Mouse (Mus musculus) kidney, adult 2 months (tissue): ENCODE data around the gene Aggf1. TPM values are rescaled to one million over a fixed set of nuclear protein-coding genes. Genes with fewer than 3 reads are reported as not detected.
A peak's percentile ranks its signal among the peaks of the same experiment; 100 is the strongest.
"Not testable (repeated sequence)": the region's sequence is repeated elsewhere in the genome, so short reads cannot be mapped to it uniquely, and the experiment has no call there.

Source experiments
- DNase-seq: peaks from one replicate; pipeline ENCODE4 v3.0.0; 2021
- H3K27ac ChIP-seq: fragments of 200-500 bp; 2 replicates; pipeline ENCODE4 v1.5.1; 2012; ENCODE audit warnings: low read depth, low read length, control low read depth, inconsistent platforms; ENCODE audit not compliant: insufficient read depth
- H3K27me3 ChIP-seq: fragments of 200-500 bp; replicated peaks from 2 replicates; pipeline ENCODE4 v1.6.1; 2012; ENCODE audit warnings: mild to moderate bottlenecking, moderate library complexity, low read length, inconsistent platforms; ENCODE audit not compliant: control insufficient read depth, insufficient read depth
- H3K36me3 ChIP-seq: fragments of 200-500 bp; 2 replicates; pipeline ENCODE4 v1.6.1; 2012; ENCODE audit warnings: mild to moderate bottlenecking, moderate library complexity, low read length, inconsistent platforms; ENCODE audit not compliant: control insufficient read depth, insufficient read depth
- H3K4me1 ChIP-seq: fragments of 200-500 bp; 2 replicates; pipeline ENCODE4 v1.6.1; 2011; ENCODE audit warnings: low read length; ENCODE audit not compliant: control insufficient read depth, insufficient read depth
- H3K4me3 ChIP-seq: fragments of 200-500 bp; 2 replicates; pipeline ENCODE4 v1.5.1; 2011; ENCODE audit warnings: mild to moderate bottlenecking, low read depth, low read length, control low read depth; ENCODE audit not compliant: insufficient read depth
- CTCF ChIP-seq: fragments of 200-500 bp; conservative IDR thresholded peaks from 2 replicates; pipeline ENCODE4 v1.5.1; 2011; ENCODE audit warnings: low read depth, mild to moderate bottlenecking, control low read depth, low read length, moderate library complexity, mixed read lengths; ENCODE audit not compliant: insufficient read depth, insufficient read length
- POLR2A ChIP-seq: fragments of 200-500 bp; IDR thresholded peaks from one replicate; pipeline ENCODE4 v1.6.1; 2011; ENCODE audit warnings: low read depth, low read length, control low read depth
- WGBS: fragments of 180-500 bp; shearing (Covaris S2); methylation state at CpG from one replicate; pipeline ENCODE4 v1.1.7; 2018; 5-methylcytosine and 5-hydroxymethylcytosine counted together
- polyA plus RNA-seq: library from polyadenylated mRNA; depleted of rRNA; stranded (reverse); fragments of >200 nt; gene quantifications from 2 replicates; pipeline ENCODE4 v1.2.3, GENCODE M21; 2012

The Aggf1 gene
- polyA plus RNA-seq, 1 experiment, result 15.4 TPM

- TF ChIP-seq CTCF (peak; percentile 90), POLR2A (no peak)
- 29% methylated on average over 24 of the region's 24 CpGs for WGBS
- Histone ChIP-seq H3K4me3 (no peak overlapping the region), H3K4me1 (no peaks in the 10 kb centered on the region), H3K36me3 (no peaks in the 10 kb centered on the region), H3K27me3 (no peaks in the 10 kb centered on the region), H3K27ac (no peak overlapping the region)
- peak; percentile 73 for DNase-seq
Measured at GRCm38 (mm10) chr13:95389866-95390865, 15.0 kb upstream of the Aggf1 start.

GRCm38 (mm10) chr13:95388226-95388625, 13.1 kb upstream of the Aggf1 start:
- no peaks in the 10 kb centered on the region for H3K27me3 ChIP-seq
- H3K36me3 ChIP-seq, result no peaks in the 10 kb centered on the region
- H3K4me3 ChIP-seq, result no peak overlapping the region
- WGBS, result 82% methylated on average over 5 of the region's 5 CpGs
- H3K27ac ChIP-seq, result no peak overlapping the region
- DNase-seq, result no peak
- no peaks in the 10 kb centered on the region for H3K4me1 ChIP-seq
- TF ChIP-seq CTCF, result no peak
- no peak for TF ChIP-seq POLR2A

GRCm38 (mm10) chr13:95382418-95382817, 7.3 kb upstream of the Aggf1 start:
- H3K27me3 ChIP-seq, result no peaks in the 10 kb centered on the region
- no peak overlapping the region for H3K4me3 ChIP-seq
- WGBS, result 36% methylated on average over 5 of the region's 5 CpGs
- no peaks in the 10 kb centered on the region for H3K4me1 ChIP-seq
- no peaks in the 10 kb centered on the region for H3K36me3 ChIP-seq
- TF ChIP-seq CTCF, result no peak
- TF ChIP-seq POLR2A, result no peak
- no peak for DNase-seq
- H3K27ac ChIP-seq, result no peak overlapping the region

GRCm38 (mm10) chr13:95378696-95379095, 3.5 kb upstream of the Aggf1 start:
- no peak overlapping the region for H3K27ac ChIP-seq
- H3K4me3 ChIP-seq, result no peak overlapping the region
- no peaks in the 10 kb centered on the region for H3K27me3 ChIP-seq
- no peaks in the 10 kb centered on the region for H3K36me3 ChIP-seq
- H3K4me1 ChIP-seq, result 0 out of 2 replicates have a peak, but pooled peaks cover 3% of the 10 kb centered on the region
- 83% methylated on average over 3 of the region's 3 CpGs for WGBS
- no peak for TF ChIP-seq CTCF
- no peak for TF ChIP-seq POLR2A
- no peak for DNase-seq

- H3K4me1 ChIP-seq, DNase-seq, H3K27me3 ChIP-seq, H3K4me3 ChIP-seq, H3K36me3 ChIP-seq, H3K27ac ChIP-seq: not testable (repeated sequence)
- 98% methylated on average over 11 of the region's 11 CpGs for WGBS
Measured at GRCm38 (mm10) chr13:95376689-95377289, 1.6 kb upstream of the Aggf1 start.

GRCm38 (mm10) chr13:95375554-95375914, 382 bp upstream of the Aggf1 start:
- H3K27me3 ChIP-seq, result no peaks in the 10 kb centered on the region
- H3K36me3 ChIP-seq, result no peaks in the 10 kb centered on the region
- H3K4me3 ChIP-seq, result peak overlapping the region; percentile 75
- TF ChIP-seq POLR2A (no peak), CTCF (no peak)
- H3K27ac ChIP-seq, result peak overlapping the region; percentile 91
- DNase-seq, result no peak
- H3K4me1 ChIP-seq, result peaks cover 10% of the 10 kb centered on the region; the same call in 1 of the 2 replicates
- WGBS, result 22% methylated on average over 6 of the region's 6 CpGs

GRCm38 (mm10) chr13:95366356-95366755, 8.8 kb downstream of the Aggf1 start:
- peaks cover 7% of the 10 kb centered on the region for H3K36me3 ChIP-seq
- 92% methylated on average over 8 of the region's 8 CpGs for WGBS
- H3K4me1 ChIP-seq, result no peaks in the 10 kb centered on the region
- no peak overlapping the region for H3K4me3 ChIP-seq
- no peaks in the 10 kb centered on the region for H3K27me3 ChIP-seq
- TF ChIP-seq CTCF (no peak), POLR2A (no peak)
- no peak for DNase-seq
- no peak overlapping the region for H3K27ac ChIP-seq
